Comparison of ENCODE assay signal across 11 mouse cellular contexts in genomic region chr13:6636520-6636919, GRCm38 (mm10). TPM values are rescaled to one million over a fixed set of nuclear protein-coding genes. Genes with fewer than 3 reads are reported as not detected.
DNase-seq lines count a peak whose midpoint lies in the region; ATAC-seq and TF ChIP-seq lines count a peak whose summit lies in the region.
"Had no signal": no experiment of that assay in that cellular context is flagged by ENCODE, and none has a peak within 500 bp of the region (broad histone marks: within the 10 kb centered on the region; RNA-seq: fewer than 3 reads in every experiment).

No protein-coding gene starts in this region.

- TF ChIP-seq POLR2A in spleen, adult 2 months (IDR thresholded peaks at IDR 0.05; ENCODE audit: low read depth, low read length): no peak

- peaks cover 28% of the 10 kb centered on the region for H3K4me1 ChIP-seq in spleen, adult 2 months (ENCODE audit: control insufficient read depth, insufficient read depth, insufficient read length)
- H3K4me1 ChIP-seq in liver, embryonic 16.5 days (ENCODE audit: control insufficient read depth, low read depth, low read length): peaks cover 3% of the 10 kb centered on the region
- no peaks in the 10 kb centered on the region for H3K4me1 ChIP-seq in midbrain, embryonic 11.5 days (ENCODE audit: control insufficient read depth, insufficient read depth, low read length)

- WGBS in spleen, adult 2 months: 63% methylated on average over 6 of the region's 6 CpGs
- WGBS in liver, embryonic 16.5 days (ENCODE audit: insufficient replicate concordance): 44% methylated on average over 6 of the region's 6 CpGs
- 83% methylated on average over 6 of the region's 6 CpGs for WGBS in midbrain, embryonic 11.5 days

- no peaks in the 10 kb centered on the region for H3K9me3 ChIP-seq in liver, embryonic 16.5 days (replicated peaks; ENCODE audit: control insufficient read depth, low read length)
- no peaks in the 10 kb centered on the region for H3K9me3 ChIP-seq in midbrain, embryonic 11.5 days (ENCODE audit: control insufficient read depth, low read length)
- H3K9me3 ChIP-seq: forebrain, embryonic 10.5 days; G1E had no signal

- peak overlapping the region; percentile 40; the same call in 1 of the 2 replicates for H3K27ac ChIP-seq in gastrocnemius, adult 2 months
- 0 out of 2 replicates have a peak overlapping the region, but pooled peaks have one; percentile 10 for H3K27ac ChIP-seq in spleen, adult 2 months (ENCODE audit: insufficient read depth, low read length)
- H3K27ac ChIP-seq in liver, embryonic 16.5 days (ENCODE audit: low read length): 0 out of 2 replicates have a peak overlapping the region, but pooled peaks have one; percentile 14
- no peak overlapping the region for H3K27ac ChIP-seq in midbrain, embryonic 11.5 days (ENCODE audit: low read depth, low read length)
- H3K27ac ChIP-seq: forebrain, embryonic 10.5 days had no signal

- ATAC-seq in liver, embryonic 16.5 days (ENCODE audit: low read depth): peak; percentile 47
- no peak for ATAC-seq in midbrain, embryonic 11.5 days (ENCODE audit: low FRiP score)
- ATAC-seq in CD4-positive, CD25-positive, alpha-beta regulatory T cell, adult 4 months: no peak

- no peaks in the 10 kb centered on the region for H3K27me3 ChIP-seq in spleen, adult 2 months (ENCODE audit: control insufficient read depth, insufficient read depth, low read length)
- H3K27me3 ChIP-seq in liver, embryonic 16.5 days (ENCODE audit: control insufficient read depth, insufficient read depth, low read depth, low read length): no peaks in the 10 kb centered on the region
- H3K27me3 ChIP-seq in midbrain, embryonic 11.5 days (ENCODE audit: control insufficient read depth, insufficient read depth, low read length): no peaks in the 10 kb centered on the region

- no peak overlapping the region for H3K9ac ChIP-seq in liver, embryonic 16.5 days (ENCODE audit: low read depth, low read length)
- H3K9ac ChIP-seq in midbrain, embryonic 11.5 days (ENCODE audit: low read length): no peak overlapping the region

- no peak overlapping the region for H3K4me3 ChIP-seq in gastrocnemius, adult 2 months
- no peak overlapping the region for H3K4me3 ChIP-seq in spleen, adult 2 months (ENCODE audit: extremely low read depth, insufficient read depth, insufficient read length)
- H3K4me3 ChIP-seq in liver, embryonic 16.5 days (ENCODE audit: low read depth, low read length): no peak overlapping the region
- no peak overlapping the region for H3K4me3 ChIP-seq in midbrain, embryonic 11.5 days (ENCODE audit: low read depth, low read length)
- H3K4me3 ChIP-seq: forebrain, embryonic 10.5 days had no signal

- no peaks in the 10 kb centered on the region; the same call in 1 of the 2 replicates for H3K36me3 ChIP-seq in spleen, adult 2 months (ENCODE audit: control insufficient read depth, insufficient read depth, low read length)
- no peaks in the 10 kb centered on the region for H3K36me3 ChIP-seq in liver, embryonic 16.5 days (ENCODE audit: control insufficient read depth, insufficient read depth)
- H3K36me3 ChIP-seq in midbrain, embryonic 11.5 days (ENCODE audit: control insufficient read depth, insufficient read depth, low read length): no peaks in the 10 kb centered on the region
- H3K36me3 ChIP-seq: forebrain, embryonic 10.5 days had no signal

- no peak for TF ChIP-seq CTCF in gastrocnemius, adult 2 months (IDR thresholded peaks at IDR 0.05)
- TF ChIP-seq CTCF in spleen, adult 2 months (IDR thresholded peaks at IDR 0.05; ENCODE audit: extremely low read depth, insufficient read depth, insufficient read length, insufficient replicate concordance): no peak

- intact Hi-C loops in gastrocnemius, adult 2 months (cut with DNase I): no loop called here

- no peak overlapping the region for H3K4me2 ChIP-seq in liver, embryonic 16.5 days (ENCODE audit: low read depth, low read length)
- H3K4me2 ChIP-seq in midbrain, embryonic 11.5 days: no peak overlapping the region

- peak; percentile 23 for DNase-seq in gastrocnemius, adult 2 months
- DNase-seq in gastrocnemius, postnatal 25 days: no peak
- no peak for DNase-seq in spleen, adult 2 months (ENCODE audit: low read depth in 1 of 2, low spot score in 2 of 2)
- DNase-seq in spleen, adult 18-20 months: no peak
- DNase-seq in midbrain, embryonic 11.5 days (ENCODE audit: low spot score, missing footprints): no peak
- DNase-seq in cerebellum, adult 11 months: no peak
- DNase-seq: cerebellum, adult 8-10 months had no signal

RNA-seq across cellular contexts. Expression of gene Pfkp, which starts 12.1 kb away (rescaled TPM):
- 1 to 10 TPM; 4.0 to 5.8 TPM for total RNA-seq in gastrocnemius, adult 2 months (2021)
- total RNA-seq in gastrocnemius, postnatal 25 days (2021): 1 to 10 TPM; 4.8 to 5.1 TPM
- polyA plus RNA-seq in spleen, adult 2 months (2012; rRNA removed): 39.7 and 45.1 TPM in 2 replicates
- polyA plus RNA-seq in liver, embryonic 16.5 days (2015; fragmentation: Nextera tagmentation; extraction: Ambion mirVana): 5.5 and 5.6 TPM in 2 replicates
- 33.5 and 34.7 TPM in 2 replicates for polyA plus RNA-seq in midbrain, embryonic 11.5 days (2014; fragmentation: Nextera tagmentation; extraction: Ambion mirVana)
- polyA plus RNA-seq in CD4-positive, CD25-positive, alpha-beta regulatory T cell, adult 4 months (2017; shearing (Covaris generic)): 100 to 1,000 TPM; 124 to 178 TPM
